Mouse (Mus musculus) splenic B cell, adult 2 months (primary cell): ENCODE data around the gene Cep19.
A peak's percentile ranks its signal among the peaks of the same experiment; 100 is the strongest.
"Not testable (repeated sequence)": the region's sequence is repeated elsewhere in the genome, so short reads cannot be mapped to it uniquely, and the experiment has no call there.

Source experiments
- DNase-seq: peaks from one replicate; pipeline ENCODE4 v3.0.0-alpha.2; 2011; ENCODE audit warnings: low read depth, low spot score
- H3K27me3 ChIP-seq: 2 replicates; pipeline ENCODE4 v1.6.1; 2012; ENCODE audit warnings: mild to moderate bottlenecking, low read length, moderate library complexity, mixed read lengths; ENCODE audit not compliant: control insufficient read depth, poor library complexity, insufficient read depth, severe bottlenecking
- H3K36me3 ChIP-seq: 2 replicates; pipeline ENCODE4 v1.6.1; 2012; ENCODE audit warnings: mild to moderate bottlenecking, low read length, moderate library complexity, mixed read lengths; ENCODE audit not compliant: control insufficient read depth, poor library complexity, insufficient read depth, severe bottlenecking

The Cep19 gene

DNA sequence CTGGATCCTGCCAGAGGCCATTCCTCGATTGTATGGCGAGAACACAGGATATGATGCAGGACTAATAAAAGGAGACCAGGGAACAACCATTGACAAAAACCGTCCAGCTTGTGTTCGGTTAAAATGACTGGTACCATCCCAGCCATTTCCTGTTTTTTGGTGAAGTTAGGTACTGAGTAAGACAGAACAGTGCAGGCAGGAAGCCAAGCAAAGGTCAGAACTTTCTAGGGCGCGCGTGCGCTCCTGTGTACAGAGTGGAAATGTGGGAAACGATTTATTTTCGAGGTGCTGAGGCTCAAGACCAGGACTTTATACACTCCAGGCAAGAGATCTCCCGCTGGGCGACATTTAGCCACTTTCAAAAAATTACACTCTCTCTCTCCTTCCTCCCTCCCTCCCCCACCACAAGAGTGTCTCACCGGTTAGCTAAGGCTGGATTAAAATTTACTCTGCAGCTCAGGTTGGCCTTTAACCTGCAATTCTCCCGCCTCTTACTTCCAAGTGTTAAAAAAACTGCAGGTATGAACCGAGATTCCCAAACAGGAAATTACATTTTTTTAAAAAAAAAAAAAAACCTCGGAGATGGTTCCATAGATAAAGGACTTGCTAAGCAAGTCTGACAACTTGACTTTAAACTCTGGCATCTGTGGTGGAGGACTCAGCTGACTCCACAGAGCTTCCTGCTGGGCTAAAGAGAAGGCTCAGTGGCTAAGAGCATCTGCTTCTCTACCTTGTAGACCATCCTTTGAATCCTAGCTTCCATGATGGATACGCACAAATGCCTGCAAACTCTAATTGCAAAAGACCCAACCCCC, 11.8 kb upstream of the Cep19 start:
- no peaks in the 10 kb centered on the region for H3K27me3 ChIP-seq
- DNase-seq = peak; percentile 17
- peaks cover 8% of the 10 kb centered on the region; the same call in 1 of the 2 replicates for H3K36me3 ChIP-seq

DNA sequence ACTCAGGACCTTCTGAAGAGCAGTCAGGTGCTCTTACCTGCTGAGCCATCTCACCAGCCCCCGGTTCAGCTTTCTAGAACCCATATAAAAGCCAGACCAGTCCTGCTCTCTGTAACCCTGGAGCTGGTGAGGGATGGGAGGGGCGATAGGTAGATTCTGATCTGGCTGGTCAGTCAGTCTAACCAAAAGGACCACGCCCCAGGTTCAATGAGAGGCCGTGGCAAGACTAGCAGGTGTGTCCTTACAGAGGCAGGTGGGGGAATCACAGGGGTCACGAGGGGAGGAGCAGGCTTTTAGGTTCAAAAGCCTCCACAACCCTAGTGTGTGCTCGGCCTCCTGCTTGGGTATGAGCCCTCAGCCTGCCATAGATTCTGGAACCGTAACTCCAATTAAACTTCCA, 8.1 kb upstream of the Cep19 start:
- DNase-seq = no peak
- Histone ChIP-seq H3K27me3 (no peaks in the 10 kb centered on the region), H3K36me3 (peaks cover 8% of the 10 kb centered on the region; the same call in 1 of the 2 replicates)

DNA sequence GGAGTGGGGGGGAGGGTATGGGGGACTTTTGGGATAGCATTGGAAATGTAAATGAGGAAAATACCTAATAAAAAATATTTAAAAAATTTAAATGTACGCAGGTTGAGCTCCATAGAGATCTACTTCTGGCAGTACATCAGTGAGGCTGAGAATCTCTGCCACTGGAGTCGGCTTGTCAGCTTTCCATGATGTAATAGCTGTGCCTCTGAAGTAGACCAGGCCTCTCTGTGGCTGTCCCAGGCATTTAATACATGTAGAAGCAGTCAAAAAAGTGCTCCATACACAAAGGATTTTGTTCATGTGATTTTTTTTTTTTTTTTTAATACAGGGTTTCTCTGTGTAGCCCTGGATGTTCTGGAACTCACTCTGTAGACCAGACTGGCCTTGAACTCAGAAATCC, 1.8 kb upstream of the Cep19 start:
- DNase-seq, H3K36me3 ChIP-seq: not testable (repeated sequence)

DNA sequence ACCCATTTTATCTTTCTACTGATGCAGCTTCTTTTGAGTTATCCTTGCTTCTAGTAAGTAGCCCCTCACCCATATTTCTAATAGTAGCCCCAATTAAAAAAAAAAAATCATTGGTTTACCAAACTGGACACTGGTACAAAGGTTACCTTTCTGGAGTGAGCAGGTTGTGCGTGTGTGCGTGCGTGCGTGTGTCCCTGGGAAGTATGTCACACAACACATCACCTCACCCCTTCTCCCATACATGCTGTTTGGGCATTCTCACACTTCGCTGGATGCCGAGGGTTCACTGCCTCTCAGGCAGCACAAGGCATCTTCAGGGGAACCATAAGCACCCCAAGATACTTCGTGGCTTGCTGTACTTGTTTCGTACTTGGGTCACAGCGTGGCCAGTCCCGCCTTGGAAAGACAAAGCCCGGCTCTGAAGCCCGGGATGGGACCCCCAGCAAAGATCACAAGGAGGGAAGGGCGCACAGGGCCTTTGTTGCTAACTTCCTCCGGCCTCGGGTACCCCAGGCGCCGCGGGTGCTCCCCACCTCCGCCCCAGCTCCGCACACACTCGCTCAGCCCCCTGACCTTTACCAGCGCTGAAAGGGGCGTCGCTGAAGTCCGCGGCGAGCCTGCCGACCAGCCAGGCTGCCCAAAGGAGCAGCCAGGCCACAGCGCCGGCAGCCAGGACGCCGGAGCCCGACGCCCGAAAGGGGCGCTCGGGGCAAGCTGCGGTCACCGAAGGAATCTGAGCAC, 533 bp upstream of the Cep19 start:
- 0 out of 2 replicates have a peak, but pooled peaks cover 3% of the 10 kb centered on the region for H3K36me3 ChIP-seq
- no peak for DNase-seq
- H3K27me3 ChIP-seq = no peaks in the 10 kb centered on the region

More for the DNA sequence above, 1.8 kb upstream of the Cep19 start:
- not testable (repeated sequence) for H3K27me3 ChIP-seq

DNA sequence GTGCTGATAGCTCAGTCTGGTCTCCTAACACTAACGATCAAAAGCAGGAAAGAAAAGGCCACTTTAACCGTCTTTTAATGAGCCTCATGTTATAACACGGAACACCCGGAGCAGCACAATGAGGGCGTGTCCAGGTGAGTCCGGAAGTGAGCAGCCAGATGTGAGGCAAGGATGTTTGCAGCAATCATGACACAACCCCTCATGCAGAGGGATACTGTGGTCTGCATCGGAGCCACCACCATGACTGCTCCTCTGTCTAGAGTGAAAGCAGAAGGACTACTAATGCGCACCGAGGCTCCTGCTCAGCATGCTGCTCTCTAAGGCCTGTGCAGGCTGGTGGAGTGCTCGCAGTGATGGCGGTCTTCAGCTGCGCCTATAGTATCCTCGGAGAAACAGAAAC, 2.7 kb downstream of the Cep19 start:
- DNase-seq = no peak
- H3K36me3 ChIP-seq = 0 out of 2 replicates have a peak, but pooled peaks cover 3% of the 10 kb centered on the region
- H3K27me3 ChIP-seq = no peaks in the 10 kb centered on the region

DNA sequence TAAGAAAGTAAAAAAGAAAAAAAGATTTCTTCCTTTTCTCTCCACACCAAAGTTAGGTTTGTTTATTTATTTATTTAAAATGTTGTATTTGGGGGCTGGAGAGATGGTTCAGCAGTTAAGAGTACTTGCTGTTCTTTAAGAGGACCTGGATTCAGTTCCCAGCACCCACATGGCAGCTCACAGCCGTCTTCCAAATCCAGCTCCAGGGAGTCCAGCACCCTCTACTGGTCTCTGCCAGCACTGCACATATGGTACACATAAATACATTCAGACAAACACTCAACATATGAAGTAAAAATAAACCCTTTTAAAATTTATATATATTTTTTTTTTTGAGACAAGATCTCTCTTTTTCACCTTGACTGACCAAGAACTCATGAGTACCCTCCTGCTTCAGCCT, 6.1 kb downstream of the Cep19 start:
- H3K36me3 ChIP-seq = 0 out of 2 replicates have a peak, but pooled peaks cover 3% of the 10 kb centered on the region
- no peaks in the 10 kb centered on the region for H3K27me3 ChIP-seq
- peak; percentile 39 for DNase-seq

DNA sequence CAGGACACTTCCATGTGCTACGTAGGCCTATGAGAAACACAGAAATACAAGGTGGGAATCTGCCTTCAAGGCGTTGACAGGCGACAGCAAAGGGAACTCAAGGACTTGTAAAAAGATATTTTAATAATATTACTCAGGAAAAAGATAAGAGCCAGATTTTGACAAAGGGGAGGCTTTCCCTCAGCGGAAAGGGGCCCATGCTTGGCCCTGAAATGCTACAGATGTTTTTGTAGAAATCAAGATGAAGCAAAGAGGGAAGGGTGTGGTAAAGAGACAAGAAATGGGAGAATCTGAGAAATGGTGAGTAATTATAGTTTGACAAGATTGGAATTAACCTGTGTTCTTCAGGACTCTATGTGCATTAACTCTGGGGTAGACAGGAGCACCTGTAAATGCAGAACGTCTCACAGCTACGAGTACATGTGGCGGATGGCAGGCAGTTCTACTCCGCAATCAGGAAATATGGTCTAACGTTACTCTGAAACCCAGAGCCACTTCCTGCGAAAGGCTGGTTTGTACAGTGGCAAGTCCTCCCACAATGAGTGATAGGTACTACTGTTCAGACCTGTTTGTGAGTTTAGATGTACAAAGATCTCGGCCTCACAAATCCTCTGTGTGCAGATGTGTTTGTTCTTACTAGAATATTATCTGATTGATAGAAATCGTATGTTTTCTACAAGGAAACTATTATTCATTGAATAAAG, 7.9 kb downstream of the Cep19 start:
- 0 out of 2 replicates have a peak, but pooled peaks cover 3% of the 10 kb centered on the region for H3K36me3 ChIP-seq
- H3K27me3 ChIP-seq = no peaks in the 10 kb centered on the region
- peak; percentile 56 for DNase-seq

DNA sequence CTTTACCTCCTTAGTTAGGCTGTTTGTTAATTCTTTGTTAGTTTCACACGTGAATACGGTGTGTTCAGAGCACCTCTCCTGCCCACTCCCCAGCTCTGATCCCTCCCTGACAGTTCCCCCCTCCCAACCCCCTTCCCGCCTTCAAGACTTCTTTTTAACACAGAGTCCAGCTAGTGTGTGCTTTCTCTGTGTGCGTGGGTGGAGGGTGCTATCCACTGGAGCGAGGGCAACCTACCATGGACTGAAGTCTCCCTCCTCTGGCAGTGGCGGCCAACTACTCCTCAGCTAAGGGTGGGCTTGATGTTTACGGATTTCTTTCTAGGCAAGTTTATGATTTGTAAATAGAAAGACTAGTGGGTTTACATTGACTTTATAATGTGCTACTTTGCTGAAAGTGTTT, 8.6 kb downstream of the Cep19 start:
- H3K36me3 ChIP-seq = 0 out of 2 replicates have a peak, but pooled peaks cover 3% of the 10 kb centered on the region
- no peaks in the 10 kb centered on the region for H3K27me3 ChIP-seq
- DNase-seq = peak; percentile 68

DNA sequence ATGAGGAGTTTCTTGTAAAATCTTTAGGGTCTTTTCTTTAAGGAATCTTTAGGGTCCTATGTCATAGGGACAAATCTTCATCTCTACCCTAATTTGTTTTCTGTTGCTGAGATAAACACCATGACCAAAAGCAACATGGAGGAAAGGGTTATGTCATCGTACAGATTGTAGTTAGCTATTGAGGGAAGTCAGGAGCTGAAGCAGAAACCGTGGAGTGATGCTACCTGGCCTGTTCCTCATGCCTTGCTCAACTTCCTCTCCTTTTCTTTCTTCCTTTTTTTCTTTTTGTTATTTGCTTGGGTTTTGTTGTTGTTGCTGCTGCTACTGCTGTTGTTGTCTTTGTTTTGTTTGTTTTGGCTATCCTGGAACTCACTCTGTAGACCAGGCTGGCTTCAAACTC, 9.0 kb downstream of the Cep19 start:
- H3K36me3 ChIP-seq = 0 out of 2 replicates have a peak, but pooled peaks cover 3% of the 10 kb centered on the region
- peak; percentile 47 for DNase-seq
- H3K27me3 ChIP-seq = no peaks in the 10 kb centered on the region

DNA sequence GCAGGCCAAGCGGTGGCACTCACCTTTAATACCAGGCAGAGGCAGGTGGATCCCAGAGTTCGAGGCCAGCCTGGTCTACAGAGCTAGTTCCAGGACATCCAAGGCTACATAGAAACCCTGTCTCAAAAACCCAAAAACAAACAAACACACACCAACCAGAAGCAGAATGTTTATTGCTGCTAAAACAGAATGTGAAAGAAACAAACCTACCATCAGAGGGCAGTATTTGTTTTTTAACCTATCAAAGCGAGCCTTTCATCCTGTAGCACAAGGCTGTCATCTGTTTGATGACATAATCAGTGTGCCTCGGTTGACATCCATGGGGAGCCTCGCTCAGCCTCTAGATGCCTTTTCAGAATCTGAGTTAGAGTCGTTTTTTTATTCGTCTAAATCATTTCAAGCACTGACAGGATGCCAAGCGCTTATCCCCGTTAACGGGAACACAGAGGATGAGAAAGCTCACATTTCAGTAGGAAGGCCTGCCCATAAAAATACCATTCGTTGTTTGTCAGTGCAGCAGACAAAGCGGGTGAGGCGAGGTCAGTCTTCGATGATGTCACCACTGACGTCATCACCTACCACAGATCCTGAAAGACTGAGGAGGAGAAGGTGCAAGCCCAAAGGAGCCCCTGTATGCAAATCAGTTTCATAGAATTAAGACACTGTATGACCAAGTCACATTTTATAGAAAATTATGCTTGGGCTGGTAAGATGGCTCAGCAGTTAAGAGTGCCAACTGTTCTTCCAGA, 11.5 kb downstream of the Cep19 start:
- Histone ChIP-seq H3K36me3 (no peaks in the 10 kb centered on the region), H3K27me3 (no peaks in the 10 kb centered on the region)
- DNase-seq = peak; percentile 63

DNA sequence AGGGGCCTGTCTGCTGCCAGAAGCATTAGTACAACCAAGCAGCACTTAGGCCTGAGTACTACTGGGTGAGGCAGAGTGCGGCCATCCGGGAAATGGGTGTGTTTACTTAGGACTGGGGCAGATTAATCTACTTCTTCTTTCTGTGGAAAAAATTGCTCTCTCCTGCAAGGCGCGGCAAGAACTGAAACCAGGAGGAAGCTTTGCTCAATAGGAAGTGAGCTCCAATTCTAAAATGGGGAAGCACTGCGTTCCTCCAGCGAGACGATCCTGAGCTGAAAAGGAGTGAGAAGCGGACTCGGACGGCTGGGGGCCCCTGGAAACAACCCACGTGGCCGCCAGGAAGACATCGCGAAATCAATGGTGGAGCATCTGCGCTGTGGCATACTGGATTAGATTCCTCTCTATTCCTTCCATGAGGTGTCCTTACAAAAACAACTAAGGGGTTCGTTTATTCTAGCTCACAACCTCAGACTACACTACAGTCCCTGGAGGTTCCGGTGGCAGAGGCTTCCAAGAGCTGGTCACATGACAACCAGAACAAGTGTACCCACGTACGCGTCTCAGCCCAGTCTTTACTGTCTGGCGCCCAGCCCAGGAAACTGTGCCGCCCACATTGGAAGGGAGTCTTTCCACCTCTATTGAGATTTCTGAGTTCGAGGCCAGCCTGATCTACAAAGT, 14.1 kb downstream of the Cep19 start:
- Histone ChIP-seq H3K27me3 (no peaks in the 10 kb centered on the region), H3K36me3 (no peaks in the 10 kb centered on the region)
- DNase-seq = peak; percentile 83

DNA sequence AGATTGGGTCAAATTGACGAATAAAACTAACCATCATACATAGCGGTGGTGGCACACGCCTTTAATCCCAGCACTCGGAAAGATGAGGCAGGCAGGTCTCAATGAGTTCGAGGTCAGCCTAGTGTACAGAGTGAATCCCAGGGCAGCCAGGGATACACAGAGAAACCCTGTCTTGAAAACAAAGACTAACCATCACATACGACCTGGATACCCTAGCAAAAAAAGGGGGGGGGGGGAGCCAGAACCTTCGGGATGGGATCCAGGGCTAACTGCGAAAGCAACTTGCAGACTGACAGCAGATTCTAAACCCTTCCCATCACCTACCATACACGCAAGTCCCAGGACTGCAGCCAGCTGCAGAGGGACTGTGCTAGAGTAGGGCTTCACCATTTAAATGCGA, 14.8 kb downstream of the Cep19 start:
- no peak for DNase-seq
- H3K27me3 ChIP-seq = no peaks in the 10 kb centered on the region
- H3K36me3 ChIP-seq = no peaks in the 10 kb centered on the region

DNA sequence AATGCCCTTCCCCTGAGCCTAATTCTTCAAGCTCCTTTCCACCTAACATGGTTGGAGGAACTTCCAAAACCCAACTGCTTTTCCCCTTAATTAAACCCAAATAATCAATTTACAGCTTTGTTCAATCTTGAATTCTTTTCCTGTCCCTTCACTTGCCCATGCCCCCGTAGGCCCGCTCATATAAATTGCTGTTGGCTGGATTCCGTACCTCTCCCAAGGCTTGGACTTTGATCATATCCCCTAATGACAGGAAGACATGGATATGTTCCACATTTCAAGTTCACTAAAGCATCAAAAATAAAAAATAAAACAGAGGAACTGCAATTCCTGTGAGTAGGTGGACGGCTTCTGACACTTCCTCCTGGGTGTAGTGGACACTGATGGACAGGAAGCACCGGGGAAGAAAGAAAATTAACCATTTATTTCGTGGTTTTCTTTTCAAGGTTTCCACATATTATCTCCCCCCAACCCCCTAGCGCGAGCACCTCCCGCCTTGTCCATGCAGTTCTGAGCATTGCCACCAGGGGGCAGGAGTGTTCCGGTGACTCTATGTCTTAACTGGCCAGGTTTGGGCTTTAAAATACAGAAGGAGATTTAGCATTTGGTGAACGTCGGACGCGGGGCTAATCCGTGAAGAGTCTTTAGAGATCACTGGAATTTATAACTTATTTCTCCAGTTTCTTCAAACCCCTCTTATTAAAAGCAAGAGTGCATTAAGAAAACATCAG, 15.5 kb downstream of the Cep19 start:
- H3K27me3 ChIP-seq = no peaks in the 10 kb centered on the region
- DNase-seq = peak; percentile 90

More for the DNA sequence above, 15.5 kb downstream of the Cep19 start:
- no peaks in the 10 kb centered on the region for H3K36me3 ChIP-seq
